Mouse (Mus musculus): Measurements from ENCODE around the gene Ccdc184. TPM values are rescaled to one million over a fixed set of nuclear protein-coding genes. Genes with fewer than 3 reads are reported as not detected.

Ccdc184 gene
- total RNA-seq, 2 experiments from 2014 or later, result 28.3 TPM

DNA sequence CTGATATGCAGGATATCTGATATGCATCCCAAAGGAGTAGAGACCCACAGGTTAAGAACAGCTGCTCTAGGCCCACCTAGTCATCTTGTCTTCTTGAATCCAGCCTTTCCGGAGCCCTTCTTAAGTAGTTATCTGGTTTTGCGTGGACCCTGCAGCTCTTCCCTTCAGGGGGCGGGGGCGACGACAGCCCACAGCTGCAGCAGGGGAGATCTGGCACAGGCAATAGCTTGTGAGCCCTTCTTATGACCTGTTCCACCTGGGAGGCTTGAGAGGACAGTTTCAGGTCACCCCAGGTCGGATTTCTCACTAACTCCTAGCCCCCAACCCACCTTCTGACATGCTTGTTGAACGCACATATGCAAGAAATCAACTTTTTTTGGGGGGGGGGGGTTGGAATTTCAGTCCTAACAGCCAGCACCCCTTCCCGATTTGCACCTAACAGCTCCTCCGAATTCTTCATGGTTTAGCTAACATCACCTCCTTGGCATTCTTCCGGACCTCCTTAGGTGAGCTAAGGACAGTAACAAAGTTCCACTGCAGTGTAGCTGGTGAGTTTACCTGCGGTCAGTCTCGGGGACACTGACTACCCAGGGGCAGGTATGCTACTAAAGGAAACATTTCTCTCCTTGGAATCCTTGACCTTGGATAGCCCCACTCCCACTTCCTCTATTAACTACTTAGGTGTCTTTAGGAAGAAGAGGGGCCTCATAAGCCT, 15.1 kb downstream of the Ccdc184 start:
- no peak for DNase-seq (ENCODE audit: low spot score in 2 of 2)
- intact Hi-C loops (cut with DNase I), result loop anchor here (5.0 to 10.0 kb wide), 2 partner anchors 113 to 210 kb away; partner anchors contain the start of gene Zfp641

DNA sequence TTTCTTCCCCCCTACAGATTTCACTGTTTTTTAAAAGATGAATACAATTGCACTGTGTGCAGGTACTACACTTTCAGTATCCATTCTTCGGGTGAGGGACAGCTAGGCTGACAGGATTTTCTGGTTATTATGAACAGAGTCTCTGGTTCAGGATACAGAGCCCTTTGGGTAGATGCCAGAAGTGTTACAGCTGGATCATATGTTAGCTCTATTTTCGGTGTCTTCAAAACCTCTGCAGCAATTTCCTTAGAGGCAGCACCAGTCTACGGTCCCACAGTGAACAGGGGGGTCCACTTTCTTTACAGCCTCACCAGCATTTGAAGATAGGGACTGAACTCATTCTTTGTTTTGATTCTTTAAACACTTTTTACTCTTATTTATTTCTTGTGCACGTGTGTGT, 17.5 kb downstream of the Ccdc184 start:
- no peak for DNase-seq (ENCODE audit: low spot score in 2 of 2)
- intact Hi-C loops (cut with DNase I), result loop anchor here (5.0 to 10.0 kb wide), 2 partner anchors 110 to 208 kb away; partner anchors contain the start of gene Zfp641

DNA sequence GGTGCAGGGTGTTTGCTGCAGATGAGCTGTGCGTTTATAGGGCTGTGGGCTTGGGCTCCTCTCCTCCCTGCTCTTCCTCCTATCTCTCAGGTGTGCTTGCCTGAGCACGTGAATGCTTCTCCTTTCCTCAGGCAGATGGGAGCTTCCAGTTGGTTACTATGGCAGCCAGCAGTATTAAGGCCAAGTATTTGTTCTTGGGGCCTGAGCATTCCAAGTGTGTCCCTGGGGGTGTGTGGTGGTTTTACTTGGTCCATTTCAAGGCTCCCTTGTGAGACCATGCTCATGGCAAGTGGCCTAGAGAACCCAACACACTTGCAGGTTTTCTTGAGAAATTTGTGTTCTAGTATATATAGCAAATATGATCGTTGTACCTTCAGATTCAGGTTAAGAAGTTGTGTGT, 28.5 kb downstream of the Ccdc184 start, which contains the start of gene Olfr288:
Gene Olfr288, minus strand, starts transcription at position 101 of the 400 bp plus-strand sequence.
- DNase-seq (ENCODE audit: low spot score in 2 of 2), result no peak
- intact Hi-C loops (cut with DNase I), result no loop called here

DNA sequence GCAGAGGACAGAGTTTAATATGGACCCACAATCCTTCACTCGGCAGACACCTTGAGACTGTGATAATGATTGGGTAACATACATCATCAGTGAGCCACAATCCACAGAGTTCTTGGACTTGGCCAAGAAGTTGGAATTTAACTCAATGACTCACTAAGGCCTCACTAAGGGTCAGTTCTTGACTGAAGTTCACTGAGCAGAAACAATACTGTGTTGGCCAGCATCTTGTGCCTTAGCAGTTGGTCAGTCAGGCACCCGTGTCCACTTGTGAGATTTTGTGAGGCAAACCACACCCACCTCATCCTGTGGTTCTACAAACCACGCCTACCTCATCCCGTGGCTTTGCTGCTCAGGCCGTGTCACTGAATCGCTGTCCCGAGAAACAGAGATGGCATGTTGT, 42.7 kb downstream of the Ccdc184 start:
- intact Hi-C loops (cut with DNase I), result no loop called here
- no peak for DNase-seq (ENCODE audit: low spot score in 2 of 2)

DNA sequence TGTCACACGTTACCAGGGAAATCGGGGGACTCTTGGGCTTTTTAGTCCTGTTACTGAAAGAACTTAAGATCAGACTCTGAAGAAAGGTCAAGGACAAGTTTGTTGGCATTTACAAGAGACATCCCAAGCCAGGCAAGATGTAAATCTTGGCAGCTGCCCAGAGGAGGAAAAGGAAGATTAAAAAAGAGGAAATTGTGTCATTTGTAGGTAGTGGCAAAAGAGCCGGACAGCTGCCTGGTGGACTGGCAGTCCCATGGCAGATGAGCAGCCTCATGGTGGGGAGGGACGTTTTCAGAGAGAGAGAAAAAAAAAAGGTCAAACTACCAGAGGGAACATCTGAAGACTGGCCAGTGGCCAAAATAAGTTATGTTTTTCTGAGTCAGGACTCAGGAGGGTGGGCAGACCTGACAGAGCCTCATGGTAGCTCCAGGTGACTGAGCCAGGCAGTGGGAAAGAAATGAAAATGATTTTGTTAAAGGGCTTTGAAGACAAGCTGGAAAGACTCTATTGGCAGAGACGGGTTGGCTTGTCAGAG, 46.4 kb downstream of the Ccdc184 start:
- no peak for DNase-seq (ENCODE audit: low spot score in 2 of 2)

DNA sequence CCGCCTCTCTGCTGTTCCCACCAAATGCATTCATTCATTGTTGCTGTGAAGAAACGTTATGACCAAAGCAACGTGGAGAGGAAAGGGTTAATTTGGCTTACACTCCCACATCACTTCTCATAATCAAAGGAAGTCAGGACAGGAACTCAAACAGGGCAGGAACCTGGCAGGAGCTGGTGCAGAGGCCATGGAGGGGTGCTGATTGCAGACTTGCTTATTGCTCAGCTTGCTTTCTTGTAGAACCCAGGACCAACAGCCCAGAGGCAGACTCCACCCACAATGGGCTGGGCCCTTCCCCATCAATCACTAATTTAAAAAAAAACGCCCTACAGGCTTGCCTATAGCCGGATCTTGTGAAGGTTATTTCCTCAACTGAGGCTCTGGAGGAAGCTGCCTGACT, 47.2 kb downstream of the Ccdc184 start:
- DNase-seq (ENCODE audit: low spot score in 2 of 2), result no peak
- intact Hi-C loops (cut with DNase I), result no loop called here

More for the DNA sequence above, 46.4 kb downstream of the Ccdc184 start:
- intact Hi-C loops (cut with DNase I), result no loop called here

Other genes starting within 250 kb of the Ccdc184 start
- 10 to 100 TPM; 14.9 to 16.3 TPM for gene Tmem106c, start 203.0 kb upstream of the Ccdc184 start, total RNA-seq (2021)
- under 1 TPM; 0.57 to 0.97 TPM for gene Col2a1, start 162.5 kb upstream of the Ccdc184 start, total RNA-seq (2021)
- gene Pfkm, start 74.6 kb upstream of the Ccdc184 start, total RNA-seq (2021), result 100 to 1,000 TPM; 349 to 369 TPM
- 10 to 100 TPM; 11.8 to 13.7 TPM for gene Senp1, start 73.4 kb upstream of the Ccdc184 start, total RNA-seq (2021)
- gene Asb8, start 1.5 kb upstream of the Ccdc184 start, total RNA-seq (2021), result 10 to 100 TPM; 43.4 to 45.4 TPM
- not detected for gene Olfr288, start 28.4 kb downstream of the Ccdc184 start, total RNA-seq (2021)
- not detected for gene Gm44579, start 53.8 kb downstream of the Ccdc184 start, total RNA-seq (2021)
- gene Olfr287, start 53.9 kb downstream of the Ccdc184 start, total RNA-seq (2021), result 1 to 10 TPM; 1.8 to 2.4 TPM
- gene Olfr286, start 67.3 kb downstream of the Ccdc184 start, total RNA-seq (2021), result not detected
- not detected for gene H1fnt, start 90.1 kb downstream of the Ccdc184 start, total RNA-seq (2021)
- 1 to 10 TPM; 6.9 to 7.0 TPM for gene Zfp641, start 129.0 kb downstream of the Ccdc184 start, total RNA-seq (2021)
- gene Olfr285, start 150.2 kb downstream of the Ccdc184 start, total RNA-seq (2021), result not detected
- gene Olfr284, start 173.8 kb downstream of the Ccdc184 start, total RNA-seq (2021), result not detected
- not detected for gene Olfr283, start 213.8 kb downstream of the Ccdc184 start, total RNA-seq (2021)